Mouse (Mus musculus): ENCODE measurements around the gene Itpk1. TPM values are rescaled to one million over a fixed set of nuclear protein-coding genes. Genes with fewer than 3 reads are reported as not detected.

The Itpk1 gene
- polyA plus RNA-seq, 1 experiment = 32.3 TPM

- no peak for TF ChIP-seq CTCF (IDR thresholded peaks at IDR 0.05; ENCODE audit: borderline replicate concordance, extremely low read depth, insufficient read depth, insufficient read length)
- no peak for TF ChIP-seq POLR2A (IDR thresholded peaks at IDR 0.05; ENCODE audit: borderline replicate concordance, extremely low read depth, insufficient read depth, insufficient read length, poor library complexity, severe bottlenecking)
- DNase-seq (ENCODE audit: low read depth) = no peak
Observed at GRCm38 (mm10) chr12:102557372-102557771, 147.4 kb downstream of the Itpk1 start.

GRCm38 (mm10) chr12:102555850-102556249 is 148.9 kb downstream of the Itpk1 start:
- peak; percentile 61 for DNase-seq (ENCODE audit: low read depth)
- TF ChIP-seq CTCF (IDR thresholded peaks at IDR 0.05; ENCODE audit: borderline replicate concordance, extremely low read depth, insufficient read depth, insufficient read length) = no peak
- TF ChIP-seq POLR2A (IDR thresholded peaks at IDR 0.05; ENCODE audit: borderline replicate concordance, extremely low read depth, insufficient read depth, insufficient read length, poor library complexity, severe bottlenecking) = no peak

- TF ChIP-seq POLR2A (IDR thresholded peaks at IDR 0.05; ENCODE audit: borderline replicate concordance, extremely low read depth, insufficient read depth, insufficient read length, poor library complexity, severe bottlenecking) (peak; percentile 68; the same call in 1 of the 2 replicates), CTCF (IDR thresholded peaks at IDR 0.05; ENCODE audit: borderline replicate concordance, extremely low read depth, insufficient read depth, insufficient read length) (no peak)
- peak; percentile 94 for DNase-seq (ENCODE audit: low read depth)
Observed at GRCm38 (mm10) chr12:102554721-102555516, 149.8 kb downstream of the Itpk1 start, which contains the start of gene Chga. Chga (plus strand) TSS chr12:102554969.

GRCm38 (mm10) chr12:102553705-102554275 is 150.9 kb downstream of the Itpk1 start:
- TF ChIP-seq CTCF (IDR thresholded peaks at IDR 0.05; ENCODE audit: borderline replicate concordance, extremely low read depth, insufficient read depth, insufficient read length) (no peak), POLR2A (IDR thresholded peaks at IDR 0.05; ENCODE audit: borderline replicate concordance, extremely low read depth, insufficient read depth, insufficient read length, poor library complexity, severe bottlenecking) (no peak)
- no peak for DNase-seq (ENCODE audit: low read depth)

GRCm38 (mm10) chr12:102552001-102552400 is 152.7 kb downstream of the Itpk1 start:
- peak; percentile 65 for DNase-seq (ENCODE audit: low read depth)
- TF ChIP-seq POLR2A (IDR thresholded peaks at IDR 0.05; ENCODE audit: borderline replicate concordance, extremely low read depth, insufficient read depth, insufficient read length, poor library complexity, severe bottlenecking) (no peak), CTCF (IDR thresholded peaks at IDR 0.05; ENCODE audit: borderline replicate concordance, extremely low read depth, insufficient read depth, insufficient read length) (no peak)

GRCm38 (mm10) chr12:102551186-102551585 is 153.5 kb downstream of the Itpk1 start:
- no peak for TF ChIP-seq POLR2A (IDR thresholded peaks at IDR 0.05; ENCODE audit: borderline replicate concordance, extremely low read depth, insufficient read depth, insufficient read length, poor library complexity, severe bottlenecking)
- peak; percentile 57 for DNase-seq (ENCODE audit: low read depth)

GRCm38 (mm10) chr12:102550529-102550928 is 154.2 kb downstream of the Itpk1 start:
- TF ChIP-seq POLR2A (IDR thresholded peaks at IDR 0.05; ENCODE audit: borderline replicate concordance, extremely low read depth, insufficient read depth, insufficient read length, poor library complexity, severe bottlenecking) (no peak), CTCF (IDR thresholded peaks at IDR 0.05; ENCODE audit: borderline replicate concordance, extremely low read depth, insufficient read depth, insufficient read length) (no peak)
- DNase-seq (ENCODE audit: low read depth) = peak; percentile 68

- peak; percentile 66 for DNase-seq (ENCODE audit: low read depth)
- TF ChIP-seq CTCF (IDR thresholded peaks at IDR 0.05; ENCODE audit: borderline replicate concordance, extremely low read depth, insufficient read depth, insufficient read length) (no peak), POLR2A (IDR thresholded peaks at IDR 0.05; ENCODE audit: borderline replicate concordance, extremely low read depth, insufficient read depth, insufficient read length, poor library complexity, severe bottlenecking) (no peak)
Observed at GRCm38 (mm10) chr12:102545122-102545521, 159.6 kb downstream of the Itpk1 start.

- TF ChIP-seq POLR2A (IDR thresholded peaks at IDR 0.05; ENCODE audit: borderline replicate concordance, extremely low read depth, insufficient read depth, insufficient read length, poor library complexity, severe bottlenecking) (no peak), CTCF (IDR thresholded peaks at IDR 0.05; ENCODE audit: borderline replicate concordance, extremely low read depth, insufficient read depth, insufficient read length) (no peak)
- no peak for DNase-seq (ENCODE audit: low read depth)
Observed at GRCm38 (mm10) chr12:102541168-102541567, 163.6 kb downstream of the Itpk1 start.

GRCm38 (mm10) chr12:102540278-102540677 is 164.5 kb downstream of the Itpk1 start:
- DNase-seq (ENCODE audit: low read depth) = no peak
- no peak for TF ChIP-seq POLR2A (IDR thresholded peaks at IDR 0.05; ENCODE audit: borderline replicate concordance, extremely low read depth, insufficient read depth, insufficient read length, poor library complexity, severe bottlenecking)
- TF ChIP-seq CTCF (IDR thresholded peaks at IDR 0.05; ENCODE audit: borderline replicate concordance, extremely low read depth, insufficient read depth, insufficient read length) = no peak

- no peak for TF ChIP-seq CTCF (IDR thresholded peaks at IDR 0.05; ENCODE audit: borderline replicate concordance, extremely low read depth, insufficient read depth, insufficient read length)
- TF ChIP-seq POLR2A (IDR thresholded peaks at IDR 0.05; ENCODE audit: borderline replicate concordance, extremely low read depth, insufficient read depth, insufficient read length, poor library complexity, severe bottlenecking) = no peak
- DNase-seq (ENCODE audit: low read depth) = peak; percentile 34
Observed at GRCm38 (mm10) chr12:102535796-102536195, 168.9 kb downstream of the Itpk1 start.

- DNase-seq (ENCODE audit: low read depth) = no peak
- TF ChIP-seq POLR2A (IDR thresholded peaks at IDR 0.05; ENCODE audit: borderline replicate concordance, extremely low read depth, insufficient read depth, insufficient read length, poor library complexity, severe bottlenecking) (no peak), CTCF (IDR thresholded peaks at IDR 0.05; ENCODE audit: borderline replicate concordance, extremely low read depth, insufficient read depth, insufficient read length) (no peak)
Observed at GRCm38 (mm10) chr12:102527989-102528388, 176.7 kb downstream of the Itpk1 start.
